Mouse (Mus musculus) cerebellum, adult 2 months (tissue): ENCODE results near the gene Rarg.

Source experiments
- CTCF ChIP-seq: fragments of 200-500 bp; IDR thresholded peaks from 2 replicates; pipeline ENCODE4 v1.5.1; 2011; ENCODE audit warnings: low read depth, mild to moderate bottlenecking, control low read depth, low read length, moderate library complexity, borderline replicate concordance; ENCODE audit not compliant: insufficient read depth
- POLR2A ChIP-seq: fragments of 200-500 bp; IDR thresholded peaks from 2 replicates; pipeline ENCODE4 v1.6.1; 2011; ENCODE audit warnings: low read length, control low read depth, borderline replicate concordance; ENCODE audit not compliant: insufficient read depth

DNA sequence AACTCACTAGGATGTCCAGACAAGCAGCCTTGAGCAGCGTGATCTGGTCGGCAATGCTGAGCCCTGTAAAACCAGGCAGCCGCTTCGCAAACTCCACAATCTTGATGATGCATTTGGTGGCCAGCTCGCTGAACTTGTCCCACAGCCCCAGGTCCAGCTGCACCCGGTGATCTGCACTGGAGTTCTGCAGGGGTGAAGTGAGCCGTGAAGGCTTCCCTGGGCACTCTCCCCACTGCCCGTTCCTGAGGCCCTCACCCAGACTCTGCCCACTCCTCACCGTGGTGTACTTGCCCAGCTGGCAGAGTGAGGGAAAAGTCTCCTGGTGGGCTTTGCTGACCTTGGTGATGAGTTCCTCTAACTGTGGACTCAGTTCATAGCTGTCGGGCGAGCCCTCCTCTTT is 17.5 kb downstream of the Rarg start:
- no peak for TF ChIP-seq POLR2A
- TF ChIP-seq CTCF: no peak
